Mouse (Mus musculus) cerebellum, adult (tissue): Measurements from ENCODE around the gene Tor3a.

Experiments used
- ATAC-seq: cut with Nextera tagmentation; 2 replicates; pipeline ENCODE4 v1.9.2; 2017; ENCODE audit warnings: mild to moderate bottlenecking, moderate library complexity, mixed read lengths; ENCODE audit not compliant: insufficient number of reproducible peaks, low FRiP score, low TSS enrichment

Gene Tor3a

GRCm38 (mm10) chr1:156641808-156642207, 32.3 kb downstream of the Tor3a start:
- ATAC-seq = no peak

GRCm38 (mm10) chr1:156640577-156640976, 33.6 kb downstream of the Tor3a start:
- peak; percentile 36 for ATAC-seq

GRCm38 (mm10) chr1:156639455-156639854, 34.7 kb downstream of the Tor3a start:
- no peak for ATAC-seq

GRCm38 (mm10) chr1:156635148-156635547, 39.0 kb downstream of the Tor3a start:
- no peak for ATAC-seq

GRCm38 (mm10) chr1:156633095-156633494, 41.1 kb downstream of the Tor3a start:
- peak; percentile 76 for ATAC-seq

- ATAC-seq = no peak
Measured at GRCm38 (mm10) chr1:156630965-156631364, 43.2 kb downstream of the Tor3a start.

GRCm38 (mm10) chr1:156629984-156630383, 44.2 kb downstream of the Tor3a start:
- no peak for ATAC-seq

GRCm38 (mm10) chr1:156626729-156627128, 47.4 kb downstream of the Tor3a start:
- ATAC-seq = no peak

GRCm38 (mm10) chr1:156624231-156624630, 49.9 kb downstream of the Tor3a start:
- ATAC-seq = no peak

GRCm38 (mm10) chr1:156620951-156621350, 53.2 kb downstream of the Tor3a start:
- ATAC-seq = no peak

GRCm38 (mm10) chr1:156620292-156620909, 53.8 kb downstream of the Tor3a start:
- ATAC-seq = no peak

- ATAC-seq = no peak
Measured at GRCm38 (mm10) chr1:156617811-156618210, 56.3 kb downstream of the Tor3a start.

GRCm38 (mm10) chr1:156616989-156617598, 57.1 kb downstream of the Tor3a start:
- ATAC-seq = no peak

GRCm38 (mm10) chr1:156615381-156616133, 58.6 kb downstream of the Tor3a start:
- ATAC-seq = no peak

- no peak for ATAC-seq
Measured at GRCm38 (mm10) chr1:156614710-156615109, 59.4 kb downstream of the Tor3a start.

- peak; percentile 86 for ATAC-seq
Measured at GRCm38 (mm10) chr1:156613855-156614530, 60.2 kb downstream of the Tor3a start.

- ATAC-seq = no peak
Measured at GRCm38 (mm10) chr1:156610257-156610656, 63.9 kb downstream of the Tor3a start.

- no peak for ATAC-seq
Measured at GRCm38 (mm10) chr1:156608496-156608895, 65.7 kb downstream of the Tor3a start.

GRCm38 (mm10) chr1:156605940-156606339, 68.2 kb downstream of the Tor3a start:
- no peak for ATAC-seq

- ATAC-seq = peak; percentile 85
Measured at GRCm38 (mm10) chr1:156605094-156605866, 68.9 kb downstream of the Tor3a start.
